Mouse (Mus musculus): ENCODE results near the gene Akap7.

DNA sequence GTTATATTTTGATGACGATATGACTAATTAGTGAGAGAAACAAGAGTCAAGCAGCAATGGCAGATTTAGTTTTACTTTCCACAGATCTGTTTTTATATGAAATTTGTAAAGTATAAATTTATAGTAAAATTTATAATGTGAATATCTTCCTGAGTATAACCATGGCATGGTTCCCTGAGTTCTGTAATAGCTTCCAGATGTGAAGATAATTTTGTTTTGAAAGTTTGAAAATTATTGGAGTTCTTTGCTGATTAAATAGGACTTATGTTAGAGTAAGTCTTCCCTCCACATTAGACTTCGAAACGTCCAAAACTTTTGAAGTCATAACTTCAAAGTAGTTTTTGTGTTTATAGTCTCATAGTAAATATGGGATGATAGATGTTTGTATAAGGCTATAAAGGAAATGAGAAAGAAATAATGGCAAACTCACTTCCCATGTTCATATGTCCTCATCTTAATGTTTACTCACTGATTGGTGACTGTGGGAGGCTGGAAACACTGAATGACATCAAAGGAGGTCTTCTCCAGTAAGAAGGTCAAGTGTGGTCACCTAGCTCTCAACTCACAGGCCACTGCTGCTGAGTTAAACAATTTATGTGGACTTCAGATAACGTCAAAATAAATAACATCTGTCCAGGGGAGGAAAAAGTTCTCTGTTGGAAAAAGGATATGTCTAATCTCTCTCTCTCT is 25.9 kb upstream of the Akap7 start:
- TF ChIP-seq CTCF (IDR thresholded peaks at IDR 0.05; ENCODE audit: insufficient read depth, low read length) (no peak), POLR2A (IDR thresholded peaks at IDR 0.05; ENCODE audit: borderline replicate concordance, extremely low read depth, low read depth, low read length) (no peak)

All from lung, adult 2 months (tissue).